Mouse (Mus musculus) lung, postnatal 4 days (tissue): ENCODE data around the gene Cyth1.

ENCODE experiments used
- DNase-seq, 2 experiments: peaks; one replicate each; pipeline ENCODE4 v3.0.0; 2021

Gene Cyth1

DNA sequence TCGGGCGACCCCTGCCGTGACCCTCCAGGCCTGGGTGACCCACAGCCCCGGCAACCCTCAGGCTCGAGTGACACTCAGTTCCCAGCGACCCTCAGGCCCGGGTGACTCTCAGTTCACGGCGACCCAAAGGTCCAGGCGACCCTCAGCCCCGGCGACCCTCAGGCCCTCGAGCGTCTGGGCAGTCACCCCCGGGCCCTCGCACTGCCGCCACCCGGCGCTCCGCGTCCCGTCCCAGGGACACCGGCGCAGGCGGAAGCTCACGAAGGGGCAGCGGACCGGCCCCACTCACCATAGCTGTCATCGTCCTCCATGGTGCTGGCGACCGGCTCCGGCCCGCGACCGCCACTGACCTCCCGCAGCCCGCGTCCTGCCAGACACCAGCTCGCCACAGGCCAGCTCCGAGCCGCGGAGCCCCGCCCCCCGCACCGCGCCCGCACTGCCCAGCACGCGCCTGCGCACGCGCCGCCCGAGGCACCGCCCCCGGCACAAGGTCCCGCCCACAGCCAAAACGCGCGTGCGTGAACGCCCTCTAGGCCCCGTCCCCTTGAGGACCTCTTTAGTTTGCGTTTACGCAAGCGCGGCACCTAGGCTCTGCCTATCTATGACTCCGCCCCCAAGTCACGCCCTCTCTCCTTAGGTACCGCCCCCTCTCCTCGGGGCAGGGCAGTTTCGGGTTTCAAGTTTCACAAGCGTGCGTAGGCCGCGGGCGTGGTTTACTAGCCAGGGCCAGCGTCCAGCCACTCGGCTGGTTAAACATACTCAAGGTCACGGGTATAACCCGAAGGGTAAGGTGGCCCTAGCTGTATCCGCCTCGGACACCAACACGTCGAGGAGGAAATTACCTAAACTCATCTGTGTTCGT is at the start of gene Cyth1:
TSS of gene Cyth1 (minus strand) at position 443 of the 862 bp plus-strand sequence.
- DNase-seq = peak; percentile 100

DNA sequence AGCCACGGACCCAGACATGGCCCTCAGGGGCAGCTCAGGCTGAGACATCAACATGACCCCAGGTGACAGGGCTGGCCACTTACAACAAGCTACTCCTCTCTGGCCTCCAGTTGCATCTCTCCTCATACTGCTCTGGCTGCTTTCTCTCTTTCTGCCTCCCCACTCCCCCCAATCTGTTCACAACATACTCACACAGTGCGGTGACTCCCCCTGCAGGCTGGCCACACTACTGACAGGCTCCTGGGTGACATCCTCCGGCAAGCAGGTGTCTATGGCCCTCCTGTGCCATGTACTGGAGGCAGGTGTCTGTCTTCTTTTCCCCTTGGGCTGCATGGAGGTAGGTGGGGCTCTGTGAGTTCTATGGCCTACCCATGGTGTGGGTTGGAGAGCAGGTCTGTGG is 49.6 kb upstream of the Cyth1 start:
- no peak for DNase-seq

DNA sequence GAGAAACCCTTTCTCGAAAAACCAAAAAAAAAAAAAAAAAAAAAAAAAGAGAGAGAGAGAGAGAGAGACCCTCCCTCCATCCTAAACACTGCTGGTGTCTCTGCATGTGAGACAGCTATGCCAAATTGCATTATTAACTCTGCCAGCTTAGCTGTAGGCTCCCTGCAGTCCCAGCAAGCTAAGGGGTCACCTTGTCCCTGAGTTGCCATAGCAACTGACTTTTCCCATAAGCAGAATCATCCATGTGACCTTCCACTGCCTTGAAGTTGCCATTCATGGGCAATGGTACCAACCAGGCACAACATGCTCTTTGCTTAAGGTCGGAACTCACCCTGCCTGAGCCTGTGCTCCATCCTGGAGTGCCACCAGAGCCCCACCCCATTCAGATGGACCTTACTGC is 46.6 kb upstream of the Cyth1 start:
- no peak for DNase-seq

DNA sequence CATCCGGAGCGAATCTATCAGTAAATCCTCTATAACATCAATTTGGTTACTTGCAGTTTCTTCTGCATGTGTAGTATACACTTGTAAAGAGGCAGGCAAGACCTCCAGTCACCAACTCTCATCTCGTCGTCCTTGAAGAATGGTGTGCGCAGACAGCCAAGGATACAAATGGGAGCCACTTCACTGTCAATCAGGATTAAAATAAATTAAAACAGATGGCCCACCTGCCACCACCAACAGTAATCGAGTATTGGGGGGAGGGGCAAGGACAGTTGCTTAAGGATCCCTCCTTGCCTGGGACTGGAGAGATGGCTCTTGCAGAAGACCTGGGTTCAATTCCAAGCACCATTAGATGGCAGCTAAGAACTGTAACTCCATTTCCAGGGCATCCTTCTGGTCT is 44.3 kb upstream of the Cyth1 start:
- no peak for DNase-seq

DNA sequence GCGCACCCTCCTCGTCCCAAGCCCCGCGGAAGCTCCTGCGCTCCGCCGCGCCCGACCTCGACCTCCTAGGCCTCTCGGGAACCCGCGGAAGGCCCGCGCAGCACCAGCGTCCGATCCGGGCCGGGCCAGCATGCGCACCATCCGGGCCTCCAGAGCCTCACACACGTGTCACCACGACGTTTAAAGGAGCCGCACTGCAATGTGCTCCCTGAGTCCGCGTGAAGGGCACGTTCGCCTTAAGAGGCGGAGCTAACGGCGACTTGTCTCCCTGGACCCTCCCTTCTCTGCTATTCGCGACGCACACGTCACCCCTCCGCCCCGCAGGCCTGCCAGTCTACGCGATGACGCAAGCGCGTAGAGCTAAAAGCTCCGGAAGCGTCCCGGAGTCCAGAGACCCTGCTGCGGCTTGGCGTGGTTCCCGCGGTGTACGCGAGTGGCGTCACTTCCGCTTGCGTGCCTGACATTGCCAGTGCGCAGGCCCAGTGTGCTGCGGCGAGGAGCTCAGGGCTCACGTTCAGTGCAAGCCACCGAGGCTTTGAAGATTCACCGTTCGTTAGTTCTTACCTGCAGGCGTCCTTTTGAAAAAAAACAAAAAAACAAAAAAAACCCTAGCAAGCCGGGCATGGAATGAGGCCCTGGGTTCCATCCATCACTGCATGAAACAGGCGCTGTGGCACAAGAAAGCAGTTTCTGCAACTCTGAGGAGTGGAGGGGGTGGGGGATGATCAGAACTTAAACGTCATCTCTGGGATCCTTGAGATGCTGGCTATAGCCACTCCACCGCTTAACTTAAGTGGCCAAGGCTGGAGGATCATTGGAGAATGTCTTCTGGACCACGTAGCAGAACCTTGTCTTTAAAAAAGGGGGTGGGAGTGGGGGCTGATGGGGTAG is 41.9 kb upstream of the Cyth1 start, which contains the start of gene Usp36:
TSS of gene Usp36 (minus strand) at position 246 of the 891 bp plus-strand sequence.
- DNase-seq = peak; percentile 99 to 100

DNA sequence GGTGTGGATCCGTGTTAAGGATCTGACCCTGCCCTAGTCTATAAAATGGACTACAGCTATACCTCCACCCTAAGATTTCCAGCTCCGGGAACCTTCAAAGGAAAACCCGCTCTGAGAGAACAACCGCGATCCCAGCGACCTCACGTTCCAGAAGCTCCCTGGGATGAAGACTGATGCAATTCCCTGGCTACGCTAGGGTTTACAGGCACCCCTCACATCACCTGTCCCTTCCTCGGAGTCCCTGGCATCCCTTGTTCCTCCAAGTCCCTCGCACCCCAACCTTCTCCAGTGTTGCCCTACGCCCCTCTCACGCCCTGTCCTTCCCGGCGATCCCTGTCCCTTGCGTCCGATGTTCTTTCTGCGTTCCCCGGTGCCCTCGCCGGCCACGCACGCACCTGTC is 41.2 kb upstream of the Cyth1 start:
- DNase-seq = no peak

DNA sequence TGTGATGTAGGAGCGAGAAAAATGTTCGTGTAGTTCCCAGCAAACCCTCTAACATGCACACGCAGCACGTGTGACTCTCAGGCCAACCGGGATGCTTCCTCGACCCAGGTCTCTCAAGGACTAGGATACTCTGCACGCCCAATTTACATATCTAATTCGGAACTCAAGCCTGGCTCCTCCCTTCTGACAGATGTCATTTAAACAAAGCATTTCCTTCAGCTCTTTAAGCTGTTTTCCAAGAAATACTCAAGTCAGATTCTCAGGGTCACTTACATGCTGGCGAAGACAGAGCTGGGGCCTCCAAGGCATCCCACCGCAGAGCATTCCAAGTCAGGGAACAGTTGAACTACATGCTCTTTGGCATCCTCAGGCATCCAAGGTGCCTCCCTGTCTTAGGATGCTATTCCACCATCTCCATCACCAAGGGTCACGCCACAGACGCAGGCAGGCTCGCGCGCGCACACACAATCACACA is 40.7 kb upstream of the Cyth1 start:
- no peak for DNase-seq

DNA sequence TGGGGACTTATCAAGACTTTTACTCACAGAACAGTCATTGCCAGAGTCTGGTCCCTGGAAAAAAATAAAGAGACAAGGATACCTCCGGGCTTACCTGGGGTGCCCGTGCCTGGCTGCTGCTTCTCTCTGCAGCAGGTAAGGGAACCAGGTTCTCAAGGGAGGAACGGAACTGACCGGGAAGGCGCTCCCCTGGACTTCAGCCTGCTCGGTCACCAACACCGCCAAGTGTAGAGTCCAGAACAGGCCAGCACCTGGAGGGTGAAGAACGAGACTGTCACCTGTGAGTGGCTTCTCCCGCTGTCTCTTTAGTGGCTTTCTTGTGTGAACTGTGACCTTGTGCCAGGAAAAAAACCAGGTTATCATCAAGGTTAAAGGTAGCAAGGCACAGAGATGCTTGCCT is 39.2 kb upstream of the Cyth1 start:
- DNase-seq = no peak

DNA sequence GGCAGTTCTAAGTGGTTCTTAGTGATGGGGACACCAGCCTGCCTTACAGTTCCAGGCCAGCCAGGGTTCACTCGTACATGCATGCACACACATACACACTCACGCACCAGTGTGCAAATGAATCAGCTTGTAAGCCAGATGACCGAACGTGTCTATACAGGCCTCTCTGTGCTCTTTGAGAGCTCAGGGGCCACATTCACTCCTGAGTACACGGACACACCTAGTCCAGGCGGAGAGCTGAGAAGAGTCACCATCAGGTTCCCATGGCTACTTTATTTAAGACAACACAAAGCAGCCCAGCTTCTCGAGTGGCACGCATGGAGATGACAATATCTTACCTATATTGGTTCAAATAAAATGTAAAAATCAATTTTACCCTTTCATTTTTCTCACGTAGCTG is 38.0 kb upstream of the Cyth1 start:
- no peak for DNase-seq

DNA sequence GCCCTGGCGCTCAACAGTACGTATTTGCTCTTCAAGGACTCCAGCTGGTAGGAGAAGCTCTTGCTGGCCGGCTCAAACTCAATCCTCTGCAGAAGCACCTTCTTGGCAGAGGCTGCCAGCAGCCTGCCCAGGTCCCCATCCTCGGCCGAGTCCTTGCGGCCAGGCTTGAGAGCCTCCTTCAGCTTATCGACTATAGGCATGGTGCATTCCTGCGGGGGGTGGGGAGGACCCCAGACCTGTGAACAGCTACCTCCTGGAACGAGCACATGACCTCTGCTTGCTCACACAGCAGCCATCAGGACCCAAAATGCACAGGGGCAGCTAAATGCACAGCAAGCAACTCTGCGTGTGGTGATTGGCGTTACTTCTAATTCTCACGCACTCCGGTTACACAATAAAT is 37.4 kb upstream of the Cyth1 start:
- peak; percentile 74 to 91 for DNase-seq

DNA sequence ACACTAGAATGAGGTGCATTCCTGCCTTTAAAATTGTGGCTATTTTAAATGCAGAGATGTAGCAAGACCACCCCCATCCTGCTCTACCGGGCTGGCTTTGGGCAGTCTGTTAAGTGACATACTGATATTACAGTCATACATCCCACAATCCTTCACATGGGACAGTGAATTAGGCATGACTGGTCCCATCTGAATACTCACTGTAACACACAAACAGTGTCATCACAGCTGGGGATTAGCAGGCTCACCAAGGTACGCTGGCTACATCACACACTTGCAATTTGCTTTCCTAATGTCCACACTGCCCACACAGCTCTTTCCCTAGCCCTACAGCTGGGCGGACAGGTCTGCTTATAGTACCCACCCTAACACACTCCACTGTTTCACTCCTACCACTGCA is 31.8 kb upstream of the Cyth1 start:
- no peak for DNase-seq

DNA sequence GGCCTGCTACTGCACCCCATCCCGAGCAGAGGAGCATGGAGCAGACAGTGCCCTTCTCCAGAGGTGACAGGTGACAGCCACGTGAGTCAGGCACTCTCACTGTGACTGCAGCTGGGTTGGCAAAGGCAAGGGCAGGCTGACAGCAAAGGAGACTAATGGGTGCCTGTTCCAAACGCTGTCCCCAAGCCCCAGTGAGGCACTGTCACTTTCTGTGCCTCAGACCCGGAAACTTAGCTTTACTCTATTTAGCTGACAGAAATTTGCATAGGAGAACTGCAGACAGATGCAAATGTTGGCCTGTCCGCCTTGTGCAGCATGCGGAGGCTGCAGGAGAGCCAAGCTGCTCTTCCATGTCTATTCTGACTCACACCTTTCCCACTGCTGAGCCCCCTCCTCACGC is 27.9 kb upstream of the Cyth1 start:
- DNase-seq = no peak

DNA sequence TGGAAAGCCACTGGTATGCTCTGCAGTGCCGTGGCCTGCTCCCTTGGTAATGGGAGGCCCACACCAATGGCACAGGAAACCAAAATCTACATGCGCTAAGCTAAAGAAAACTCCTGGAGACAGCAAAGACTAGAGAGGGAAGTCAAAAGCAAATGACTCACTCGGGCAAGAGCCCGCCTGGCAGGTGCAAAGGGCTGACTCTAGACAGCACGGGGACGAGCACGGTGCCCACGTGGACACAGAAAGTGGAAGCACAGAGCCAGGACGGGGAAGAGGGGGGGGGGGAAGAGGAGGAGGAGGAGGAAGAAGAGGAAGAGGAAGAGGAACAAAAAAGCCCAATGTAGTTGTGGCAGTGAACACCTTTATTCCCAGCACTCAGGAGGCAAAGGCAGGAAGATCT is 26.7 kb upstream of the Cyth1 start:
- DNase-seq = no peak

DNA sequence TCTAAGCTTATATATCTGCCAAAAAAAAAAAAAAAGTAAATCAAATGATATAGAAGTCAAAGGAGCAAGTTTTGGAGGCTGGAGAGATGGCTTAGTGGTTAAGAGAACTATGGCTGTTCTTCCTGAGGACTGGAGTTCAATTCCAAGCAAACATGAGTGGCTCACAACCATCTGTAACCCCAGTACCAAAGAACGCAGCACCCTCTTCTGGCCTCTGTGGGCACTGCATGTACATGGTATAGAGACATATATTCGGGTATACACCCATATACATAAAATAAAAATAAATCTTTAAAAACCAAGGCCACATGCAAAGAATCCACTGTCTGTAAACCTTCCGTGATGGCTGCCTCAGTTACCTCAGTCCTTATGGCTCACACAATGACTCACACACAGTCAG is 21.4 kb upstream of the Cyth1 start:
- DNase-seq = peak in 1 of 2 experiments; percentile 40

DNA sequence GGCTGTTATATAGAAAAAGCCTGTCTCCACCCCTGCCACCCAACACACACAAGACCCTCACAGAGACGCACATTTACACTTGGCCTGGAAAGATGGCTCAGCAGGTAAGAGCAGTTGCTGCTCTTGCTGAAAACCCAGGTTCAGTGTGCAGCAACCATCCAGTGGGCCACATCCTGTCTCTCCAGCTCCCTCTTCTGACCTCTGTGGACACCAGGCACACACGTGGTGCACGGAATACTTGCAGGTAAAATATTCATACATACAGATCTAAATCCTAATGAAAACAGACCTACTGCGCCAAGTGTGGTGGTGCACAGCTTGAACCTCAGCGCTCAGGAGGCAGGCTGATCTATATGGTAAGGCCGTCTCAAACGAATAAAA is 18.3 kb upstream of the Cyth1 start:
- DNase-seq = no peak

DNA sequence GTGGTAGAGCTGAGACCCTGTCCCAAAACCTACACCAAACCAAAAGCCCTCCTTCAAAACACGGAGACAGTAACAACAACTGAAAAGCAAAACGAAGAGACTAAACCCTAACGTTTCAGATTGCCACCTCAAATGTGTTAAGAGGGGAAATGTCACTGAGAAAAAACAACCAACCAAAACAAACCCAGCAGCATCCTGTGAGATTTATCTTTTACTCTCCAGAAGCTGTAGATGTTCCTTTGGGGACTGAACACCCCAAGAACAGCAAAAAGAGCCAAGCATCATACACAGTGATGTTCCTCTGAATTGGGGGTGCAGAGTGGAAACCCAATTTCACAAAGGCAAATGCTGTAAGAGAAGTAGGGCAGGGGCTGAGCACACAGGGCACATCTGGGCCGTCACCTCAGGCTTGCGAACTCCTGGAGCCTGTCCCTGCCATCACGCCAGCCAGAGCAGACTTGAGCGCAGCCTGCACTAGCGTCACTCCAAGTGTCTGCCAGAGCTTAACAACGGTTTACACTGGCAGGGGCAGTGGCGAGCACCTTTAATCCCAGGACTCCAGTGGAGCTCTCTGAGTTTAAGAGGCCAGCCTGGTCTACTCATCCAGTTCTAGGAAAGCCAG is 17.8 kb upstream of the Cyth1 start:
- DNase-seq = no peak

DNA sequence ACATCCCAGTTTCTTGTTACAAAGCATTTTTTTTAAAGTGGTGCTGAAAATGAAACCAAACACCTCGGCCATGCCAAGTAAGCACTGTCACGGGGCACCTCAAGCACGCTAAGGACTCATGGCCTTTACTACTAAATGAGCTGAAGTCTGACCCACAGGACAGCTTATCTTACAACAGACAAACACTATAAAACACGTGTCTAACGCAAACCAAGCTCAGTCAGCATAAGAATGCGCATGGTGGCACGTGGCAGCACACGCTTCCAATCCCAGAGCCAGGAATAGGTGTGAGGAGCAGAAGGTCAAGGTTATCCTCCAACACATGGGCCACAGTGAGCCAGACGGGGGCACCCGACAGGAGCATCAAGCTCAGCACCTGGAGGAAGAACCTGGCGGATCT is 17.2 kb upstream of the Cyth1 start:
- no peak for DNase-seq

DNA sequence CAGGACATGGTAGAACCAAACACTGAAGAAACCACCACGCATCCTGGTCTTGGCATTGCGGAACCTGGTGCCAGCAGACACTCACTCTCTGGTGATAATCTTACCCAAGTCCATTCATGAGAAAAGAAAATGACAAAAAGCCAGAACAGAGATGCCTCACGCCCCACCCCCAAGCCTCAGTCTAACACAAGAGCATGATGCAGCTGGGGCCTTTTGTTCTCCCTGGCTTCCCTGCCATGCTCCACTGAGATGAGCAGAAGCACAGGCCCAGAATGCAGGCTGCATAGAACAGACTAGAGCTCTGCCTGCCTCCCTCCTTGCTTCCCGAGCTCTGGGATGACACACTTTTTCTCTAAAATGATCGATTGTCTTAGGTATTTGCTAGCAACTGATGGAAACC is 14.8 kb upstream of the Cyth1 start:
- no peak for DNase-seq

DNA sequence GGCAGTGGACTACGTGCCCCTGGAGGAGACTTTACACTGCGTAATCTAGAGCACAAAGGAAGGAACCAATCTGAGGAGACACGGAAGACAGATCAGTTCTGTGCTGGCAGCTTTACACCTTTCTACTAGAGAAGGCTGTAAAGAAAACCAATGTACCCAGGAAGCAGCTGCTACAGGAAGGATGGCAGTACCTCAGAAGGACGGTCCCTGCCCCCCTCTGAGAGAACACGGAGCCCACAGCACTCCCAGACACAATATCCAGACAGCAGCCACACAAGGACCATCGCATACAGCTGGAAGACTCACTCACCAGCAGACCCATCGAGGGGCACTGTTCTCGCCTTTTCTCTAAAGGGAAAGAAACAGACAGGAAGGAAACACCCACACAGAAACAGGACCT is 11.7 kb upstream of the Cyth1 start:
- DNase-seq = no peak

DNA sequence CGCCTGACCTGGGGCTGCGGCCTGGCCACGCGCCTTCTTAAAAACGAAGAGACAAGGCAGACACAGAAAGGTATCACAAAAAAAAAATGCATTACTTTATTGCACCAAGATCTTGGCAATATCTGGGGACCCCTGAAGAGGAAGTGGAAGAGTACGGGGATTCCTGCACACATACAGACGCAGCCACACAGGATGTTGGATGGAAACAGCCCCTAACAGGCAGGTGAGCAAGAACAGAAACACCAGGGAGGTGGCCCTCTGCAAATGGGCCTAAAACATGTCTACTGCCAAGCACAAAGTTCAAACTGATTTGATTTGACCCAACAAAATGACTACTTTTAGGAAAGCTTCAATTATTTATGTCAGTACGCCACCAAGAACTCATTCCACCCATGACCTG is 11.2 kb upstream of the Cyth1 start:
- no peak for DNase-seq

DNA sequence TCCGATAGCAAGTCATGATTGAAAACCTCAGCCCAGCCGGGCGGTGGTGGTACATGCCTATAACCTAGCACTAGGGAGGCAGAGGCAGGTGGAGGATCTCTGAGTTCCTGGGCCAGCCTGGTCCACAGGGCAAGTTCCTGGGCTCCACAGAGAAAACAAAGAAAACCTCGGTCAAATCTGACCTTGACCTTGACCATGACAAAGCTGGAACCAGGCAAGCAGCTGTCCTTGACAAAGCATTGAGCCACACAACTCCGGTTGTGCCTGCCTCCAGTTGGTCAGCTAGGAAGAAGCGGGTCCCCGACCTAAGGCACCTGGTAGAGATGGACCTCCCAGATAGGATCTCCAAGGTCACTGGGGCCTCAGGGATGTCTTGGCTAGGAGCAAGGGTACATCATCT is 8.0 kb upstream of the Cyth1 start:
- no peak for DNase-seq

DNA sequence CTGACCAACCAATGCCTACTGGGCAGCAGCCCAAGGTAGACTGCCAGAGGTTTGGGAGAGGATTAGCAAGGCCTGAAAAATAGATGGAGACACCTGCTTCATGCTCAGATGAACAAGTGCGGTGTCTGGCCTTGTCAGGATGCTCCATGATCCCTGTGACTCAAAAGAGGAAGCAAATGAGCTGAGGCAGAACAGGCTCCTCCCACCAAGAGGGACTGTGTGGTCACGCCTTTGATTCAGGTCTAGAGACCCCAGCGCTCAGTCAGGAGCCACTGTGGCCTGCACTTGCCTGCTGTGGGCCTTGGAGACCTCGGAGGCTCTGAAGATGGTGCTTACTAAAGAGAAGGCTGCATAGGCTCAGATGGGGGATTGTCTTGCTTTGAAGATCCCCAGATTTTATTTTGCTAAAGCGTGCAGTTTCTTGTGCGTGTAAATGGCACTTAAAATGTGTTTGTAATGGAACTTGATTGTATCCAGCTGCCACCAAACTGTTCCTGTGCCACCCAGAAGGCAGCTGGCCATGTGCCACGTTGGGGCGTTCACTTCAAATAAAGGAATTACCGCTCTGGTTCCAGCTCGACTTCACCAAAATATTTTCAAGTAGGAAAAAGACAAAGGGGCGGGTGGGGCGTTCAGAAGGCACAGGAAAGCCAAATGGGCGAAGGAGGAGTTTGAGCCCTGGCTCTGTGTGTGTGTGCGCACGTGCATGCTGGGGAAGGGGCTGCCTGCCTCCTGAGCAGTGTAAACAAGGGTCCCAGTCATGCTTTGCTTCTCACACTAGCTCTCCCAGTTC is 6.0 kb upstream of the Cyth1 start:
- DNase-seq = peak; percentile 81 to 90
